Mouse (Mus musculus): ENCODE data around the gene Rab3c.

DNA sequence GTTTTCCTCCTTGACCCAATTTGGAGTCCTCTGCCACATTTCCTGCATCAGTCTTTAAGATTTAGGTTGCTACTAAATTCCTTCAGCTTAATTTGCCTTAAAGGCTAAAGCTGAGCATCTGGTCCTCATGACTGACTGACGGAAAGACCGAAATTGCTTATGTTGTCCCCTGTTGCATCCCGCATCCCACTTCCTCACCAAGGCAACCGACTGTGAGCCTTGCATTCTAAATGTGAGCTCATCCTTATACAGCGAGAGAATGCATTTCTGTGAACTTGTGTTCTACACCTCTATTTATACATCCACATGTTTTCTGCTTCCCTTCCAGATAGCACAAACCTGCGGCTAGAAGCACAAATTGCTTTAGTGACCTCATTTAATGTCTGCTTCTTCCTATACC, 269.9 kb downstream of the Rab3c start:
- no peak for TF ChIP-seq POLR2A (IDR thresholded peaks at IDR 0.05; ENCODE audit: borderline replicate concordance, extremely low read depth, insufficient read depth, insufficient read length, poor library complexity, severe bottlenecking)
- no peak for TF ChIP-seq CTCF (IDR thresholded peaks at IDR 0.05; ENCODE audit: borderline replicate concordance, extremely low read depth, insufficient read depth, insufficient read length)

Measured in brain, embryonic 14.5 days (tissue).